Comparison of ENCODE assay signal across 18 mouse cellular contexts in genomic region chr5:147496921-147497320, GRCm38 (mm10).
DNase-seq lines count a peak whose midpoint lies in the region.
"Had no signal": no experiment of that assay in that cellular context is flagged by ENCODE, and none has a peak within 500 bp of the region (broad histone marks: within the 10 kb centered on the region; RNA-seq: fewer than 3 reads in every experiment).

No protein-coding gene starts in this region.

- peak; percentile 29 to 57 for DNase-seq in cerebellum, adult 18-20 months
- DNase-seq in cerebellum, postnatal 4 days (ENCODE audit: low spot score in 2 of 2): no peak
- DNase-seq in kidney, adult 18-20 months: peak; percentile 32
- DNase-seq in kidney, postnatal 4 days: no peak
- peak; percentile 15 to 21 for DNase-seq in cerebellum, postnatal 36 days
- peak; percentile 53 to 75 for DNase-seq in kidney, postnatal 25 days
- DNase-seq in urinary bladder, postnatal 14 days (ENCODE audit: low spot score): no peak
- no peak for DNase-seq in ovary, adult 18-20 months (ENCODE audit: low spot score)
- DNase-seq: adrenal gland, postnatal 10 days; gastrocnemius, postnatal 25 days; heart, adult 2 months; heart, postnatal 14 days; liver, embryonic 13.5 days; lung, adult 2 months; lung, postnatal 14 days; retina, postnatal 1 day; right cerebral cortex, postnatal 25 days; spleen, adult 18-20 months had no signal

Comparison
In these comparisons a context has a peak if more than half of its experiments do, and no peak if none do; other contexts are left out.
1. DNase-seq: peak in cerebellum, adult 18-20 months (2 of 2), kidney, adult 18-20 months (single experiment), cerebellum, postnatal 36 days (2 of 2) and kidney, postnatal 25 days (2 of 2); none in cerebellum, postnatal 4 days (0 of 2), kidney, postnatal 4 days (0 of 2), urinary bladder, postnatal 14 days (single experiment) and ovary, adult 18-20 months (single experiment).